Mouse (Mus musculus) right cerebral cortex, adult 2 months (tissue): ENCODE results near the gene Lyl1.

Experiments
- DNase-seq, 2 experiments: peaks; one replicate each; pipeline ENCODE4 v3.0.0; 2021 to 2022; ENCODE audit warnings: low spot score in 2 of 2

Gene Lyl1

GRCm38 (mm10) chr8:84700941-84701911, at the start of gene Lyl1:
Gene Lyl1, plus strand, starts transcription at chr8:84701457.
- DNase-seq: no peak

DNA sequence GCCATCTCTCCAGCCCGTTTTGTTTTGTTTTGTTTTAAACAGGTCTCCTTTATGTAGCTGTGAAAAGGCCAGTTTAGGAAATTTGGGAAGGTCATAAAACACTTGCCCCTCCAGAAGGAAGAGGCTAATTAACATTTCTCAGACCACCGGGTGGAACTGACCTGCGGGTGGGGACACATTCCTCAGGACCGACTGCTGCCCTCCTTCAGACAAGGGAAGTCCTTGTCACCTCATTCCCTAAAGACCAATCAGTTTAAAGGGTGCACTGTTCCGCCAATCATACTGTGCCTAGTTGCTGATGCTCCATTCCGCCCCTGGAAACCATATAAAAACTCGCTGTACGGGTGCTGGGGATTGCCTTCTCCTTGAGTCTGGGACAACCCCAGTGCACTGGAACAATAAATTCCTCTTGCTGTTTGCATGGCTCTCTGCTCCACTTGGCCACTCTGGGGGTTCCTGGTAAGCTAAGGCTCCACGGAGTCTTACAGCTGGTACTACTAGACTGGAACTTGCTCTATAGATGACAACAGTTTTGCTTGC, 48.1 kb upstream of the Lyl1 start:
- DNase-seq: no peak

DNA sequence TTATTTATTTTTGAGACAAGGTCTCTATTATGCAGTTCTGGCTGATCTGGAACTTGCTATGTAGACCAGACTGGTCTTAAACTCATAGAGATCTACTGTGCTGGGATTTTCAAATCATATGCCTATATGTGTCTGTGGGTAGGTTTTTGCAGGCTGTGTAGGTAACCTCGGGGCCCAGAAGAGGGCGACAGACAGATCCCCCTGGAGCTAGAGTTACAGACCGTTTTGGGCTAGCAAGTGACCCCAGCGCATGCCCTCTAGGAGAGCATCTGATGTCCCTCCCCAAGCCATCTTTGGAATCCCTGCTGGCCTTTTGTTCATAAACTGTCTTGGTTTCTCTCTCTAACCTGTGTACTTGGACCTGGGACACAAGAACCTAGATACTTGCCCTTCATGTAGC, 46.7 kb upstream of the Lyl1 start:
- no peak for DNase-seq

DNA sequence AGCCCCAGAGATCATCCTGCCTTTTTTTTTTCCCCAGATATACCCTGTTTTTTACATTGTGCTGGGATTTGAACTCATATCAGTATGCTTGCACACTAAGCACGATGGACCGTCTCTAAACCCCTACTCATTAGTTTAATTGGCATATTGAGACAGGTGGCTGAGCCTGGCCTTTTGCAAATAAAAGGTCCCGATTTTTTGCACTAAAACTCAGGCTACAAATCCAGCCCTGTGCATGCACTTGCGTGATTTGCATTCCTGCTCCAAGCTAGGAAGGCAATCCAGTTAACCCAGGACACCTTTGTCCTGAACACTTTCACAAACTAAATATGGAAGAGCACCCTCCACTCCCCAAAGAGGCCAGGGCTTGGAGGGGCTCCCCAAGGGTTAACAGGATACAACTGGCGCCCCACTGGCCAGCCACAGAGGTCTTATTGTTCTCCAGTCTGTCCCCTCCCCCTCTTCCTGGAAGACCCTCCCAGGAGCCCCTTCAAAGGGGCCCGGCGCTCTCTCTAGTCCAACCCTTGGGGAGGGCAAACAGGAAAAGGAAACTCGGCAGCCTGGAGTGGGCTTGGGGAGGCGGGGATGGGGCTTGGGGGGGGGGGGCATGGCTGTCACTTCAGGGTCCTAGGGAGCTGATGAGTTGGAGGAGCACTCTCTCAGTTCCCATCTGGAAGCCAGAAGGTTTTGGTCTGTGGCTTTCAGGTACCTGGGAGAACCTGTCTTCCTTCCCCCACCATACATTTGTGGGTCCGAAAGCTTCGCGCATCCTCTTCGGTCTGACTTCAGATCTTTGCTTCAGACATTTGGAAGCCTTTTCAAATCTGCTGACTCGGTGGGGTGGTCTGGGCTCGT, 45.7 kb upstream of the Lyl1 start:
- DNase-seq: no peak

DNA sequence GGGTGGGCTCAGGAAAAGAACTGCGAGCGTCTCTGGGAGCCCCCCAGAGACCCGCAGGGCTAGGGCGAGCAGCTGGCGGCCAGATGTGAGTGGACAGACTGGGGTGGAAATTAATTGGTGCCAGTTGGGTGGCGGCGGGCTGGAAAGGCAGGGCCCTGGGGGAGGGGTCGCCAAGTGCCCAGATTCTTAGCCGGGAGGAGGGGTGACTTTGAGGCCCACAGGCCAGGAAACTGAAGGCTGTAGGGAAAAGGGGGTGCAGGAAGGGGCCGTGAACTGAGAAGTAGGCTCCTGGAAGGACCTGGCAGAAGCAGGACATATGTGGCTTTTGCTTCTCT, 45.1 kb upstream of the Lyl1 start:
- no peak for DNase-seq

DNA sequence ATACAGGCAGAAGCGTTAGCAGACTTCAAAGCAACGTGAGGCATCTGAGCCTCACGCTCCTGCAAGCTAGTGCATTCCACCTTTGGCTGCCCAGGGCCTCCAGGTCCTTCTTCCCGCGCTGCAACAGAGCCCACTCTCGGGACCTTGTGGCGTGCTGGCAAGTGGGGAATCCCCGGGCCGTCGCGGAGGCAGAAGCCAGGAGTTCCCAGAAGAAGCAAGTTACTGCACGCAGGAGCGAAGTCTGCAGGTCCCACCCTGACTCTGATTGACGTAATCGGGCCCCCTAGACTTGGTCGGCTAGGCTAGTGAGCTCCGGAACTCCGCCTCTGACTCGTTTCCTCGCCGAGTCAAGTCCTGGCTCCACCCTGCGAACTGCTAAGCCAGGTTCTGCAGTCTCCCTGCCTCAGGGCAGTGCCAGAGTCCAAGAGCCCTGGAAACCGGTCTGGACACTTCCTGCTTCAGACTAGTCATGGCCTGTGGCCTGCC, 44.6 kb upstream of the Lyl1 start:
- no peak for DNase-seq

GRCm38 (mm10) chr8:84657203-84657602, 44.1 kb upstream of the Lyl1 start:
- DNase-seq: no peak

DNA sequence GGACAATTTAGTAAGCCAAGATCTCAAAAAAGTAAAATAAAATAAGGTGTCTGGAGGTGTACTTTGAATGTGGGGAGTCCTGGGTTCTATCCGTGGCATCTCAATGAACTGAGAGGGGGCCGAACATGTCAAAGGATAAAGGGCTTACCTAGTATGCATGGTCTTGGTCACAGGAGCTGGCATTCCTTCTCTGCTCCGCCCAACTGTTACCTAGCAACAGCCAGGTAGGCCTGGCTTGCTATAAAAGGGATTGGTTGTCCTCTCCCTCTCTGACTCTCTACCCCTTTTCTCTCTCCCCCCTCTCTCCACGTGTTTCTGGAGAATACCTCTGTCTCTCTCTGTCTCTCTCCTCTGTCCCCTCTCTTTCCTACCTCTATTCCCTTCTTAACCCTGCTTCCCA, 43.6 kb upstream of the Lyl1 start:
- DNase-seq: no peak

GRCm38 (mm10) chr8:84658951-84659350, 42.3 kb upstream of the Lyl1 start:
- DNase-seq: no peak

GRCm38 (mm10) chr8:84659936-84660818, 41.1 kb upstream of the Lyl1 start:
- no peak for DNase-seq

DNA sequence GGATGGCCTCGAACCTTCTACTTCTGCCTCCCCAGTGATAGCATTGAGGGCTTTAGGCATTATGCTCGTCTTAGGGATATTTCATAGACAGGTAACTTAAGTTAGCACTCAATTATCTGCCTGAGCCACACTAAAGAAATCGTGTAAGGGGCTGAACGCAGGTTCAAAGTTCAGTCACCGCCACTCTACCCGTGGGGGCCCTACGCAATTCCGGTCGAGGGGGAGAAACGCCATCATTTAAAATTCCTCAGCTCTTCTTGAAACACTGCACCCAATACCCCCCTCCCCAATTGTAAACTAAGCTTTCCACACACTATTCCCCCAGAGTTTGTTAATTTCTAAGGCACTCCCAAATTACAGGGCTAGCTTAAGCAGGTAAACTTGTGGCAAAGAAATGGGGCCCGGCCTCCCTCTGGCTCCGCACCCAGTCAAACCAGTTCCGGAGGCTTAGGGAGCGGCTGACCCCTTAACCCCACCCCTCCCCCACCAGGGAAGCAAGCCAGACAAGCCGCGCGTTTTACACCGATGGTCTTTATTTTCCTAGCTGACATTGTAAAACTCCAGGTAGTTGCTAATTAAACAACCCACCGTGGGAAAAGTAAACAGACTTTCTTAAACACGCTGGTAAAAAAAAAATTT, 40.3 kb upstream of the Lyl1 start:
- DNase-seq: no peak

DNA sequence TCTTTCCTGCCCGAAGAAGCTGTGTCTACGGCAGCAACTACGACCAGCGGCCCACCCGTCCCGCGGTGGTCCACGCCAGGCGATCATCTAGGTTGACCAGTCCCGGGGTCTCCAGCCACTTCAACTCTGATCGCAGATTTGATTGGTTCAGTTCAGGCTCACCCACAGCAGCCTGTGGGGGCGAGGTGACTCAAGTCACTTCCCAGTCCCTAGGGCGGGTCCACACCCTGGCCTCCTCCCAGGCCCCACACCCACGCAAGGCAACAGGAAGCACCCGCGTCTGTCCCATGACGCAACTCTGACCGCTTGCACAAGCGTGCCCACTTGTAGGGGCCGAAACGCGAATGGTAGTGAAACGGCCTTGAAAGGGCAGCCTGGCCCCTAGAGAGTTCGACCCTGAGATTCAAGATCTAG, 39.8 kb upstream of the Lyl1 start:
- peak in 1 of 2 experiments; percentile 51 for DNase-seq

DNA sequence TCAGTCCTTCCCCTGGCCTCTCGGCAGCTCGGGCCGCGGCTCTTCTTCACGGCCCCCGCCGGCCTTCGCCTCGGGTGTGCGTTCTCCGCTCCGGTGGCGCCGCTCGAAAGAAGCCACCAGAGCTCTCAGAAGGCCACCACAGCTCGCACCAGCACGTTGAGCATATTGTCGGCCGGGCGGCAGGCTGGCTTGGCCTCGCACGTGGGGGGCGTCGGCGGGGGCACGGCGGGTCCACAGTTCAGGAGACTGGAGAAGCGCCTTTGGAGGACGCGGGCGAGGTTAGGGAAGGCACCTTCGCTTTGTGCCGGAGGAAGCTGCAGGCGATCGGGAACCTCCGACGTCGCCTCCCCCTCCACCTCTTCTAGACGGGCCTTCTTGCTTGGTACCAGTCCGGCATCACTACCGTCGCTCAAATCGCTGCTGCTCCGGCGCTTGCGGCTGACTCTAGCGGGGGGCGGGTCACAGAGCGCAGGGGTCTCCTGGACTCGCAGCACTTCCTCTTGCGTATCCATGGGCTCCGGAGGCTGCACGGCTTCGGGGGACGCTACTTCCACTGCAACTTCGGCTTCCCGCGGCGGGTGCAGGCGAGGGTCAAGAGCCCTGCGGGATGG, 39.2 kb upstream of the Lyl1 start:
- no peak for DNase-seq

DNA sequence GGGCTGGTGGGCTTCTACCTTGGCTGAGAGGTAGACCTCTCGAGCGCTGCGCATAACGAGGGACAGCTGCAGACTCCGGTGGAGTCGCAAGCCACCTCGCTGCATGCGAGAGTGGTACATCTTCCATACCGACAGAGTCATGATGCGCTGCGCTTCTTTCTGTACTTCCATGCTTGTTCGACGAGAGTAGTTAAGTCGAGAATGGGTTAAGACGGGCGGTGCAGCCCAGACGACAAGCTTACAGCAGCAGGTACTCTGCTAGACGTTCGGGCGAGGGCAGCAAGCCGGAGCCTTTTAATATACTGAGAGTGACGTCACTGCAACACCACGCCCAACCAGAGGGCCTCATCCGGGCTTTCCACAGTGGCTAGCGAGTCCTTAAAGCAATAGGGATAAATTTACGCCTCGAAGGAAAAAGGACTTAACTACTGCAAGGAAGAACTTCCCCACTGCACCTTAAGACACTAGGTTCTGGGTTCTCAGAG, 38.6 kb upstream of the Lyl1 start, which contains the start of gene Ier2:
Gene Ier2 (minus strand): TSS at position 272 of the 485 bp plus-strand sequence.
- DNase-seq: peak; percentile 94

DNA sequence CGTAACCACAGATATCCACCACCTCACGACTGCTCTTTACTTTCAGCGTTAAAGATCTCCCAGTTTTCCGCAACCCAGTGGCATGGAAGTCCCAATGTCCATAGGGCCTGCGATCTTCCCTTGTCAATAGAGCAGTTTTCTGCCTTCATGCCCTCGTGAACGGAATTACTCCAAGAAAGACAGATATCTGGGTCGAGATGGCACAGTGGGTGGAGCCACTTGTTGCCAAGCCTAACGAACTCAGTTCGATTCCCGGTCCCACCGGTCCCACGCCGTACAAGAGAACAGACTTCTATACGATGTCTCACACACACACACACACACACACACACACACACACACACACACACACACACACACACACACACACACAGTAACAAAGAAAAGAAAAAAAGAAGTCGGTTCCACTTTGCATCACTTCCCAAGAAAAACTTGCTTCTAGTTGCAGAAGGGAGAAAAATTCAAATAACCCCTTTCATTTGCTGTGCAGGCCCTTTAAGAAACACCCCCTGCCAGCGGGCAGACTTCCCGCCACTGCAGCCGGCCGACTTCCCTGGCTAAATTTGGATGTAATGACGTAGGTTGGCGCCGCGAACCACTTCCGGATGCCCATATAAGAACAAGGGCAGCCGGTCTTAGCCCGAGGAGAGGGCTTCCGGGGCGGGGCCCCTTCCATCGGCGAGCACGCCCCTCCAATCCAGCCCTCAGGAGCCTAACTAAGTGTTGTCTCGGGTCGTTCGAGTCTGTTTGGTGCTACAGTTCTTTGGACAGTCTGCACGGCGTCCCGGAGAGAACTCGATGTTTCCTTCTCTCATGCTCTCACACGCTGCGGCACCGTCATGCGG, 37.6 kb upstream of the Lyl1 start:
- DNase-seq: peak; percentile 95 to 98

DNA sequence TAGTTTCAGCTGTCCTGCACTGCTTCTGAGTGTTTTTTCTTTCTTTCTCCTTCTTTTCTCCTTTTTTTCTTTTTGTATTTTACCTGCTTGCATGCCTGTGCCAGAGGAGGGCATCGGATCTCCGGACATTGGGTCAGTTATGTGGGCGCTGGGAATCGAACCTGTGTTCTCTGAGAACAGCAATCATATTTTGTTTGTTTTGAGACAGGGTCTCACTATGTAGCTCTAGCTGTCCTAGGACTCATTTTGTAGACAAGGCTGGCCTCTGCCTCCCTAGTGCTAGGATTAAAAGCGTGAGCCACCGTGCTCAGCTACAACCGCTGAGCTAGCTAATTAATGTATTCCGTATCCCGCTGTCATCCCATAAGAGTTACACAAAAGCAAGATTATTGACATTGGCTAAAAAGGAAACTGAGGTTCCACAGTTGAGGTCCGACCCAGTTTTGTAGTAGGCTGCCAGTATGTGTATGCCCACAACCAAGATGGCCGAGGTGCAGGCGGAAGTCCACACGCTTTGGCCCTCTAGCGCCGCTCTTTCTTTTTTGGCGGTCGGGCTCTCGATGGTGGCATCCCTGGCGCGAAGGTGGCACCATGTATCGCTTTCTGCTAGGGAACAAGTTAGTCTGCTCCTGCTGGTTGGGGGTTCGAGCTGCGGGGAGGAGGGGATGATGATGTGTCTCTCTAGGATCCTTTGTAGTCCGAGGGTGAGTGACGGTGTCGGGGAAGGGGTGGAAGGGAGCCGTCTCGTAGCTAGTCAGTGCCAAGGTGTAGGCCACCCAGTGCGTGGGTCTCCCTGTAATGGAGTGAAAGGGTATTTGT, 36.5 kb upstream of the Lyl1 start:
- peak; percentile 83 to 84 for DNase-seq

- DNase-seq: no peak
These were observed 35.8 kb upstream of the Lyl1 start for GRCm38 (mm10) chr8:84665385-84665893.

GRCm38 (mm10) chr8:84668081-84668480, 33.2 kb upstream of the Lyl1 start:
- DNase-seq: no peak
